Mouse (Mus musculus): ENCODE results near the gene Ckap2. TPM values are rescaled to one million over a fixed set of nuclear protein-coding genes. Genes with fewer than 3 reads are reported as not detected.
A peak's percentile ranks its signal among the peaks of the same experiment; 100 is the strongest.

Gene Ckap2
- 48.3 and 50.3 TPM in 2 replicates for polyA plus RNA-seq (2016; fragmentation: Nextera tagmentation; extraction: Ambion mirVana)

DNA sequence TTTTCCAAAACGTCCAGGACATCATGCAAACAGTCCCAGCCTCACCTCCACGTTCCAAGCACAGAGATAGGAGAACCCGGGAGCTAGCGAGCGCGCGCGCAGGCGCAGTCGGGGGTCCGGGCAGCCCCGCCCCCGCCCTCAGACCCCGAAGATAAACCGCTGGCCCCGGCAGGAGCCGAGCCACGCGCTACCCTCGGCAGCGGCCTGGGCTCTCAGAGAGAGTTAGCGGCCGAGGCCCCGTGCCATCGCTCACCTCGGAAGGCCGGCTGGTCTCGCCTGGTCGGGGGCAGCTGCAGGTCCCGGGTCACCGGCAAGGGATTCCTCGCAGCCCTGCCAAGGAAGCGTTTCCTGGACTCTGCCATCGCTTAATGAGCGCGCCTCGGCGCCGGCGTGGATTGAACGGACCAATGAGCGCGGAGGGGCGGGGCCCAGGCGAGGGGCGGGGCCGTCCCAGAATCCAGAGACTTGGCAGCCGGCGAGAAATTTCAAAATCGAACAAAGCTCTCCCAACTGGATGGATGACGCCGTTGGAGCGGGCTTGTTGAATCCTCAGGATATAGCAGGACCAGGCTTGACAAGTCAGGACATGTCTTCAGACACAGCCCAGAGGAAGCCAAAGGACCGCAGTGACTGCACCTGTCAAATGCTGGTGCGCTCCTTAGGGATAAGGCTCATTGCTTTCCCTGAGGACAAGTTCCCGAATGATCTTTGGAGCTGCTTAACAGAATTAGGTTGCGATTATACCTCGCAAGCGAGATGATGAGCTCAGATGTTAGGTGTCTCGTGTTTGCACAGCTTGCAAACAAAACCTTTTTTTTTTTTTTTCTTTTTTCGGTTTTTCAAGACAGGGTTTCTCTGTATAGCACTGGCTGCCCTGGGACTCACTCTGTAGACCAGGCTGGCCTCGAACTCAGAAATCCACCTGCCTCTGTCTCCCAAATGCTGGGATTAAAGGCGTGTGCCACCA is at the start of gene Ckap2:
TSS of gene Ckap2 (minus strand) at position 389 of the 967 bp plus-strand sequence.
- Histone ChIP-seq H3K4me1 (peaks cover 10% of the 10 kb centered on the region; the same call in 1 of the 2 replicates), H3K27ac (peak within 1 kb of the TSS; percentile 87), H3K9me3 (no peaks in the 10 kb centered on the region), H3K9ac (peak within 1 kb of the TSS; percentile 66), H3K36me3 (no peaks in the 10 kb centered on the region), H3K27me3 (no peaks in the 10 kb centered on the region), H3K4me2 (replicated peaks) (peak within 1 kb of the TSS; percentile 58), H3K4me3 (peak within 1 kb of the TSS; percentile 81)
- WGBS, result 3% methylated on average over 63 of the region's 63 CpGs
- ATAC-seq (ENCODE audit: insufficient number of reproducible peaks, insufficient read depth, low FRiP score, low TSS enrichment), result peak; percentile 92

DNA sequence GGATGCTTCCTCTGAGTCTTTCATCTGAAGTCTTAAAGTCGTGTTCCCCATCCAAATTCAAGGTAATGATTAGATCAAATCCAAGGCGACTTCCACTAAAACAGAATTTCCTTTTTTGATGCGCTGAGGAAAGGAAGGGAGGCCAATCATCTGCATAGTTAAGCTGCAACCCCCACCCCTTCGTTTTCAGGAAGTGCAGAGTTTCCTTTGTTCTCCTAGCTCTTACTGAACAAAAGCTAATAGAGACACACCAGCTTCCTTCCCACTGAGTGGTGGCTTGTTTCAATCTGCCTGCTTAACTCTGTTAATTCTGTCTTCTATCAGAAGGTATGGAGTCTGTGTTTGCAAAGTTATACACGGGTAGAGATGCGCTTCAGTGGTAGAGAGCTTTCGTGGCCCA is 43.0 kb upstream of the Ckap2 start:
- 38% methylated on average over 7 of the region's 7 CpGs for WGBS

DNA sequence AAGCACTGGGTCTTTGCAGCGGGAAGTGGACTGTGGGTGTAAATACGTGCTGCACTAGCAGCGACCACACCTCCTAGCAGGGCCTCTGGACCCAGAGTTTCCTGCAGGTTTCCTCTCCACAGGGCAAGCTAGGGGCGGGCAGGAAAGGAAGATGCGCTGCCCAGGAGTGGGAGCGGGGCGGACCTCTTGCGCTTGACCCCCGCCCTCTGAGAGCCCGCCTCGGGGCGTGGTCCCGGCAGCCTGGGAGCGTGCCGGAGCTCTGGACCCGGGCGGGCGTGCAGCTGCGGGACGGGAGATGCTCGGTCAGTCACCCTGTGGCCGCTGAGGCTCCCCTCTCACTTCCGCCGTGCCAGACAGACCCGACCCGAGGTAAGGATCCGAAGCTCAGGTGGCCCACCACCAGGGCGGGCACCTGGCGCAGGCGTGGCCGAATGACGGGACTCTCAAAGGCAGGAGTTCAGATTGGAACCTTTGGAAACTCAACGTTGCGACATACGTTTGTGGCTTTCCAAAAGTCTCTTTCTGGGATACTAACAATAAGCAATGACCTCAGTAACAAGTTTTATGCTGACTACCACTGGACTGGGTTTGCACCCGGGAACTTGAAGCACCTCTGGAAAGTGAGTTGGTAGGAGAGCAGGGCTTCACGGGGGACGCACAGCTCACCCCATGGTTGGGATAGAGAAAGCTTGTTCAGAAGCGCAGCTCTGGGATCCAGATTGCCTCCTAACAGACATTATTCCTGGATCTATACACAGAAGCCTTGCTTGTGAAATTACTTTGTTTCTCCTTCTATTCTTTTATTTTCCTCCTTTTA is 41.6 kb upstream of the Ckap2 start, which contains the start of gene Thsd1:
TSS of gene Thsd1 (plus strand) at position 253 of the 817 bp plus-strand sequence.
- Histone ChIP-seq H3K9ac (peak within 1 kb of the TSS; percentile 56), H3K4me2 (replicated peaks) (peak within 1 kb of the TSS; percentile 95), H3K4me1 (no peaks in the 10 kb centered on the region), H3K36me3 (peaks cover 9% of the 10 kb centered on the region), H3K27me3 (peaks cover 14% of the 10 kb centered on the region), H3K9me3 (no peaks in the 10 kb centered on the region), H3K27ac (no peak within 1 kb of the TSS), H3K4me3 (peak within 1 kb of the TSS; percentile 55)
- peak; percentile 68 for ATAC-seq (ENCODE audit: insufficient number of reproducible peaks, insufficient read depth, low FRiP score, low TSS enrichment)
- 1% methylated on average over 39 of the region's 39 CpGs for WGBS

More for the DNA sequence above, 43.0 kb upstream of the Ckap2 start:
- Histone ChIP-seq H3K4me2 (replicated peaks) (no peak overlapping the region), H3K36me3 (no peaks in the 10 kb centered on the region), H3K9me3 (no peaks in the 10 kb centered on the region), H3K4me3 (no peak overlapping the region), H3K27ac (no peak overlapping the region; the same call in 1 of the 2 replicates), H3K9ac (no peak overlapping the region), H3K4me1 (no peaks in the 10 kb centered on the region), H3K27me3 (peaks cover 14% of the 10 kb centered on the region)
- ATAC-seq (ENCODE audit: insufficient number of reproducible peaks, insufficient read depth, low FRiP score, low TSS enrichment), result no peak

DNA sequence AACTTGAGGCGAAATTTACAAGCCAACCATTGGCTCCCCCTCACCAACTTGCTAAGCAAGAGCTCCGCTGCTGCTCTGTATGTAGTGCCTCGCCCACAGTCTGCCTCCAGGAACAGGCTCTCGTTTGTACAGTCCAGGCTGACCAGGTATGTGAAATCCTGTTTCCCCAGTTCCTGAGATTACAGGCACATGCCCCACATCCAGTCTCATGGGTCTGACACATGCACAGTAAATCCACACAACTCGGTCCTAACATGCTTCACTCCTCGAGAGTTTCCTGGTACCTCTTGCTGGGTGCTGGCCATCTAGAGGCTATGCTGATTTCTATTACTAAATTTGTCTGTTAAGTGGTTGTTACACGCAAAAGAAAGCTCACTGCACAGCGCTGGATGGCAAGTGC is 40.7 kb upstream of the Ckap2 start:
- ATAC-seq (ENCODE audit: insufficient number of reproducible peaks, insufficient read depth, low FRiP score, low TSS enrichment), result no peak
- no peak overlapping the region for H3K9ac ChIP-seq
- H3K27me3 ChIP-seq, result peaks cover 14% of the 10 kb centered on the region
- peaks cover 14% of the 10 kb centered on the region for H3K36me3 ChIP-seq
- H3K4me2 ChIP-seq (replicated peaks), result no peak overlapping the region
- H3K4me1 ChIP-seq, result no peaks in the 10 kb centered on the region
- no peak overlapping the region for H3K4me3 ChIP-seq
- no peaks in the 10 kb centered on the region for H3K9me3 ChIP-seq
- H3K27ac ChIP-seq, result no peak overlapping the region
- 66% methylated on average over 8 of the region's 8 CpGs for WGBS

DNA sequence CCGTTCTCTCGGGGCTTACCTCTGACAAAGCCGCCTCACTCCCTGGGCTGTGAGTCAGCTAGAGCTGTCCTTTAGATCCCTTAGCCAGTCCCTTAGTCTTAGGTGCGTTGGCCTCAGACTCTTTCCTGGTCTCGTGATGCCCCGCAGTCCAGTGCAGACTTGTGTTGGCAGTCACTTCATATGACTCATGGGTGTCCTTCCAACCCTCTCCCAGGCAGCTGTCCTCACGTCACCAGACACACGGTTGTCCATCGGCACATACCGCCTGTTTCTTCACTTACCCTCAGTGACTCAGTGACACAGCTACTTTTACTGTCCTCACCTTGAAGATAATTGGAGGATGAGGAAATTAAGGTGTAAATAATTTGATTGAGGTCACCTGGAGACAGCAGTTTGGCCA is 29.2 kb upstream of the Ckap2 start:
- no peak for ATAC-seq (ENCODE audit: insufficient number of reproducible peaks, insufficient read depth, low FRiP score, low TSS enrichment)
- Histone ChIP-seq H3K9me3 (no peaks in the 10 kb centered on the region), H3K4me1 (no peaks in the 10 kb centered on the region), H3K4me2 (replicated peaks) (no peak overlapping the region), H3K9ac (no peak overlapping the region), H3K36me3 (peaks cover 64% of the 10 kb centered on the region), H3K27ac (no peak overlapping the region), H3K4me3 (no peak overlapping the region), H3K27me3 (no peaks in the 10 kb centered on the region)
- 93% methylated on average over 10 of the region's 10 CpGs for WGBS

DNA sequence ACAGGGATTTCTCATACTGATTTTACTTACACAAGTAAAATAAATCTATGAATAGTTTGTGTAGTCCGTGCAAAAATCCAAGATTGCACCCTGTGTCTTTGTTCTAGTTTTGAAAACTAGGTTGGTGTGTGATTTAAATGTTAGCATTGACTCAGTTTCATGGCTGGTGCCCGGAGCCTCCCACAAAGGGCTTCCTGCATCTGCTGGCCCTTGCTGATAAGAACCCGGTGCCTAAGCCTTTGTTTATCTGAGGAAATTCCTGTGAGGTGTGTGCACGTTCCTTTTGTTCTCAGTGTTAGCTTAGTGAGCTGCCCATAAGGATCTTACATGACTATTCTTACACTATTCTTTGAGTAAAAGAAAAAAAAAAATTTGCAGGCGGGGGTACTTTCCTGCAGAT is 23.4 kb upstream of the Ckap2 start:
- no peak overlapping the region for H3K4me3 ChIP-seq
- ATAC-seq (ENCODE audit: insufficient number of reproducible peaks, insufficient read depth, low FRiP score, low TSS enrichment), result no peak
- no peaks in the 10 kb centered on the region for H3K27me3 ChIP-seq
- no peaks in the 10 kb centered on the region for H3K4me1 ChIP-seq
- H3K9me3 ChIP-seq, result no peaks in the 10 kb centered on the region
- H3K4me2 ChIP-seq (replicated peaks), result no peak overlapping the region
- no peak overlapping the region for H3K9ac ChIP-seq
- peaks cover 40% of the 10 kb centered on the region for H3K36me3 ChIP-seq
- H3K27ac ChIP-seq, result no peak overlapping the region
- WGBS, result 65% methylated on average over 5 of the region's 5 CpGs

DNA sequence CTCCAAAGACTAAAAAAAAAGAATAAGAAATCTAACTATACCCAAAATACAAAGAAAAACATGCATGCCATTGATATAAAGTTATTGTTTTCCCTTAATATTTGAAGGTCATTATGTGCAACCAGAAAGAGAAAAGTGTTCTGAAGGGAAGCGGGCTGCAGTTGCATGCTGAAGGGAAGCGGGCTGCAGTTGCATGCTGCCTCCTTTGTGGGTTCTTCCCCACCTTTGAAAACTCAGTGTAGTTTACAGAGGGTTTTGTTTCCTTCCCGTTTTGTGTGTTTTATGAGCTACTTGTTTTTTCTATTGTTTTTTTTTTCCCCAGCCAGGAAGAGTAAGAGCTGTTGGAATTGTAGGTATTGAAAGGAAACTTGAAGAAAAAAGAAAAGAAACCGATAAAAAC is 21.9 kb upstream of the Ckap2 start:
- WGBS, result 86% methylated on average over 4 of the region's 4 CpGs
- no peaks in the 10 kb centered on the region for H3K9me3 ChIP-seq
- no peaks in the 10 kb centered on the region for H3K27me3 ChIP-seq
- peaks cover 35% of the 10 kb centered on the region for H3K36me3 ChIP-seq
- H3K9ac ChIP-seq, result no peak overlapping the region
- no peak overlapping the region for H3K4me2 ChIP-seq (replicated peaks)
- no peak for ATAC-seq (ENCODE audit: insufficient number of reproducible peaks, insufficient read depth, low FRiP score, low TSS enrichment)
- no peak overlapping the region for H3K4me3 ChIP-seq
- H3K27ac ChIP-seq, result no peak overlapping the region
- no peaks in the 10 kb centered on the region for H3K4me1 ChIP-seq

DNA sequence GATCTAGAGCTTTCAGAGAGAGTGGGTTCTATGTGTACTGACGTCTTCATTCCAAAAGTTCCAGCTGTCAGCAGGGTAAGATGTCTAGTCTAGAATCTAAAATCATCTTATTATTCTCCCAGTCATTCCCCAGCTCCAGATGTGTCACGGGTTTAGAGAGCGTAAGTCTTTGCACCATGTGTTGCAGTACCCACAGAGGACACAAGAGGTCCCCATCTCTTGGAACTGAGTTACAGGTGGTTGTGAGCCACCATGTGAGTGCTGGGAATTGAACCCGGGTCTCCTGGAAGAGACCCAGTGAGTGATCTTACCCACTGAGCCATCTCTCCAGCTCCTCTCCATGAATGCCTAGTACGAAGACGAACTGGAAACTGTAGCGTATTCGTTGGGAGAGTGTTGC is 13.9 kb upstream of the Ckap2 start:
- WGBS, result 94% methylated on average over 8 of the region's 8 CpGs
- H3K9me3 ChIP-seq, result no peaks in the 10 kb centered on the region

DNA sequence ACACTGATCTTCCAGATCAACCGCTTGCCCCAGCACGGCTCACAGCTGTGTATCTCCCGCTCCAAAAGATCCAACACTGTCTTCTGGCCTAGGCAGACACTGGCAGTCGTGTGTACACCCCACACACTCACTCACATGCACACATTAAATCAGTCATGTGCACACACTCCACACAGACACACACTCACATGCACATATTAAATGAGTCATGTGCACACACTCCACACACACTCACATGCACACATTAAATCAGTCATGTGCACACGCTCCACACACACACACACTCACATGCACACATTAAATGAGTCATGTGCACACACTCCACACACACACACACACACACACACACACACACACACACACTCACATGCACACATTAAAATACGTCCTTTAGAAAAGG is 12.3 kb upstream of the Ckap2 start:
- no peaks in the 10 kb centered on the region for H3K9me3 ChIP-seq
- H3K4me3 ChIP-seq, result no peak overlapping the region
- H3K27me3 ChIP-seq, result no peaks in the 10 kb centered on the region
- H3K36me3 ChIP-seq, result peaks cover 33% of the 10 kb centered on the region
- H3K9ac ChIP-seq, result no peak overlapping the region
- ATAC-seq (ENCODE audit: insufficient number of reproducible peaks, insufficient read depth, low FRiP score, low TSS enrichment), result no peak
- WGBS, result 88% methylated on average over 6 of the region's 6 CpGs
- H3K4me2 ChIP-seq (replicated peaks), result no peak overlapping the region
- no peak overlapping the region for H3K27ac ChIP-seq
- H3K4me1 ChIP-seq, result peaks cover 7% of the 10 kb centered on the region; the same call in 1 of the 2 replicates

More for the DNA sequence above, 13.9 kb upstream of the Ckap2 start:
- no peak overlapping the region for H3K4me3 ChIP-seq
- no peak overlapping the region for H3K4me2 ChIP-seq (replicated peaks)
- H3K27ac ChIP-seq, result no peak overlapping the region
- peaks cover 1% of the 10 kb centered on the region; the same call in 1 of the 2 replicates for H3K4me1 ChIP-seq
- no peaks in the 10 kb centered on the region for H3K27me3 ChIP-seq
- ATAC-seq (ENCODE audit: insufficient number of reproducible peaks, insufficient read depth, low FRiP score, low TSS enrichment), result no peak
- no peak overlapping the region for H3K9ac ChIP-seq
- peaks cover 33% of the 10 kb centered on the region for H3K36me3 ChIP-seq

DNA sequence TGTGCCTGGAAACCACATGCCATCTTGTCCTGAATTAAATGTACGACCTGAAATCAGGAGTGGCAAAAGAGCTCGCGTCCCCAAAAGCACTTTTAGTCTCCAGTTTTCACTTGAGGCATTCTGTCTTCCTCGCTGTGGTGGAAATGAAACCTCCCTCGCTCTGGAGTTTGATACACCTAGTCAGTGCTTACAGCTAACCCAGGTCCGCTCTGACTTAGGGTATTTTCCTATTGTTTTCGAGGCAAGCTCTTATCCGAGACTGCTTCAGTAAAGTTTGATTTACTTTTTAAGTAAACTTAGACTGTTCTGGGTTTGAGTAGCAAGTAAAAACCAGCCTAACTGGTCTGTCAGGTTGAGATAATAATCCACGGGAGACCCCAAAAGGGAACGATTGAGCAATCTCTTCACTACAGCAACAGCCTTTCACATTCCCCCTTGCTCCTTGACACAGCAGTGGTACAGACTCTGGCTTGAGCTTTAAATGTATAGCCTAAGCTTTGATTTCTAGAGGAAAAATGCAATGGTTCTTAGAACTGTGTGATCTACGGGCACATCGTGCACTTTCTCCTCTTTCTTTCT is 7.9 kb upstream of the Ckap2 start:
- H3K9ac ChIP-seq, result peak overlapping the region; percentile 92
- 15% methylated on average over 12 of the region's 12 CpGs for WGBS
- ATAC-seq (ENCODE audit: insufficient number of reproducible peaks, insufficient read depth, low FRiP score, low TSS enrichment), result no peak

More for the DNA sequence above, 7.9 kb upstream of the Ckap2 start:
- no peaks in the 10 kb centered on the region; the same call in 1 of the 2 replicates for H3K36me3 ChIP-seq
- peak overlapping the region; percentile 59 for H3K4me2 ChIP-seq (replicated peaks)
- no peaks in the 10 kb centered on the region for H3K9me3 ChIP-seq
- no peaks in the 10 kb centered on the region for H3K27me3 ChIP-seq
- H3K27ac ChIP-seq, result peak overlapping the region; percentile 98
- peak overlapping the region; percentile 85 for H3K4me3 ChIP-seq
- peaks cover 7% of the 10 kb centered on the region; the same call in 1 of the 2 replicates for H3K4me1 ChIP-seq
